Comparison of ENCODE assay signal across 8 mouse cellular contexts in the genomic region with DNA sequence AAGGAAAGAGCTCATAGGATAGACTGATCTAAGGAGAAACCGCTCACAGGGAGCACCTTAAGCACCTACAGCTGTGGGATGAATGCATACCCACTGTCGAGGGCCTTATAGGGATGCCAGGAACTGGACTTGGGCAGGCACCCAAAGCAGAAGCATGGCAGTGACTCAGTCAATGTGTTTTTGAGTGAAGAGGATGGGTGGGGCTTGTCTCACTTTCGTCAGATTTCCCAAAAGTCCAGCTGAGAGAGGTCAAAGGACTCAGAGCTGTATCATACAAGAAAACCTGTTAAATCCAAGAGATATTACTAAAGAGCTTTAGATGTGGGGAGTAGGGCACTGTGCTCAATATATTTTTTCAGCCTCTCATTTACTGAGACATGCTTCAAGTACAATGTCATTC.
DNase-seq lines count a peak whose midpoint lies in the region; ATAC-seq and TF ChIP-seq lines count a peak whose summit lies in the region.

No protein-coding gene starts in this region.

- peaks cover 28% of the 10 kb centered on the region for H3K4me1 ChIP-seq in heart, embryonic 15.5 days (replicated peaks)
- H3K4me1 ChIP-seq in liver, embryonic 15.5 days (replicated peaks): peaks cover 68% of the 10 kb centered on the region
- peaks cover 21% of the 10 kb centered on the region for H3K4me1 ChIP-seq in midbrain, embryonic 13.5 days (replicated peaks)
- 0 out of 2 replicates have a peak, but pooled peaks cover 7% of the 10 kb centered on the region for H3K4me1 ChIP-seq in forebrain, postnatal 0 days (ENCODE audit: insufficient read depth)

- no peak overlapping the region; the same call in 1 of the 2 replicates for H3K27ac ChIP-seq in heart, embryonic 15.5 days
- peak overlapping the region; percentile 51; the same call in 1 of the 2 replicates for H3K27ac ChIP-seq in liver, embryonic 15.5 days (replicated peaks)
- no peak overlapping the region for H3K27ac ChIP-seq in midbrain, embryonic 13.5 days
- H3K27ac ChIP-seq in forebrain, postnatal 0 days (ENCODE audit: low read depth, low read length): no peak overlapping the region

- ATAC-seq in cerebellum, adult (ENCODE audit: insufficient number of reproducible peaks, low FRiP score, low TSS enrichment): no peak
- ATAC-seq in heart, embryonic 15.5 days (replicated peaks; ENCODE audit: insufficient number of reproducible peaks, insufficient read depth, low FRiP score, low read depth): no peak
- no peak for ATAC-seq in liver, embryonic 15.5 days (ENCODE audit: insufficient read depth)
- ATAC-seq in activated CD4-positive, CD25-positive, alpha-beta regulatory T cell, adult 4 months: no peak
- ATAC-seq in midbrain, embryonic 13.5 days: no peak
- ATAC-seq in forebrain, postnatal 0 days: no peak

- H3K9ac ChIP-seq in heart, embryonic 15.5 days: no peak overlapping the region
- no peak overlapping the region for H3K9ac ChIP-seq in liver, embryonic 15.5 days
- no peak overlapping the region for H3K9ac ChIP-seq in midbrain, embryonic 13.5 days (replicated peaks)
- no peak overlapping the region for H3K9ac ChIP-seq in forebrain, postnatal 0 days

- peak; percentile 24 to 27 for DNase-seq in cerebellum, adult 18-20 months
- DNase-seq in adrenal gland, postnatal 10 days: peak; percentile 76
- DNase-seq in forebrain, postnatal 0 days: no peak

- WGBS in heart, embryonic 15.5 days: 51% methylated on average over 3 of the region's 3 CpGs
- 44% methylated on average over 3 of the region's 3 CpGs for WGBS in liver, embryonic 15.5 days (ENCODE audit: insufficient replicate concordance)
- 77% methylated on average over 3 of the region's 3 CpGs for WGBS in midbrain, embryonic 13.5 days
- WGBS in forebrain, postnatal 0 days: 58% methylated on average over 3 of the region's 3 CpGs

- no peaks in the 10 kb centered on the region for H3K9me3 ChIP-seq in heart, embryonic 15.5 days (replicated peaks)
- H3K9me3 ChIP-seq in liver, embryonic 15.5 days (replicated peaks): no peaks in the 10 kb centered on the region
- no peaks in the 10 kb centered on the region for H3K9me3 ChIP-seq in midbrain, embryonic 13.5 days
- no peaks in the 10 kb centered on the region for H3K9me3 ChIP-seq in forebrain, postnatal 0 days (ENCODE audit: low read length)

- no peak for TF ChIP-seq CTCF in forebrain, postnatal 0 days (IDR thresholded peaks at IDR 0.05; ENCODE audit: low read depth)

- no peaks in the 10 kb centered on the region for H3K27me3 ChIP-seq in heart, embryonic 15.5 days
- no peaks in the 10 kb centered on the region for H3K27me3 ChIP-seq in liver, embryonic 15.5 days
- no peaks in the 10 kb centered on the region for H3K27me3 ChIP-seq in midbrain, embryonic 13.5 days
- H3K27me3 ChIP-seq in forebrain, postnatal 0 days (ENCODE audit: insufficient read depth, low read length): no peaks in the 10 kb centered on the region

- H3K4me2 ChIP-seq in heart, embryonic 15.5 days: peak overlapping the region; percentile 85
- peak overlapping the region; percentile 76 for H3K4me2 ChIP-seq in liver, embryonic 15.5 days
- H3K4me2 ChIP-seq in midbrain, embryonic 13.5 days (replicated peaks): no peak overlapping the region
- H3K4me2 ChIP-seq in forebrain, postnatal 0 days (ENCODE audit: low read depth): no peak overlapping the region

- H3K36me3 ChIP-seq in heart, embryonic 15.5 days: no peaks in the 10 kb centered on the region
- no peaks in the 10 kb centered on the region for H3K36me3 ChIP-seq in liver, embryonic 15.5 days (replicated peaks)
- H3K36me3 ChIP-seq in midbrain, embryonic 13.5 days: no peaks in the 10 kb centered on the region
- H3K36me3 ChIP-seq in forebrain, postnatal 0 days (ENCODE audit: insufficient read depth): no peaks in the 10 kb centered on the region

- H3K4me3 ChIP-seq in heart, embryonic 15.5 days: no peak overlapping the region
- peak overlapping the region; percentile 73 for H3K4me3 ChIP-seq in liver, embryonic 15.5 days (replicated peaks)
- H3K4me3 ChIP-seq in midbrain, embryonic 13.5 days (replicated peaks): no peak overlapping the region
- no peak overlapping the region for H3K4me3 ChIP-seq in forebrain, postnatal 0 days (ENCODE audit: low read depth, low read length)

Comparison
In these comparisons a context has a peak if more than half of its experiments do, and no peak if none do; other contexts are left out.
1. H3K4me2 ChIP-seq: peak in heart, embryonic 15.5 days (single experiment) and liver, embryonic 15.5 days (single experiment); none in midbrain, embryonic 13.5 days (single experiment) and forebrain, postnatal 0 days (single experiment).